Mouse (Mus musculus) kidney, embryonic 16.5 days (tissue): ENCODE data around the gene Bpifc. TPM values are rescaled to one million over a fixed set of nuclear protein-coding genes. Genes with fewer than 3 reads are reported as not detected.

Experiments
- ATAC-seq: fragments of 200-750 bp; cut with Nextera tagmentation; 2 replicates; pipeline ENCODE4 v1.8.0; 2017; ENCODE audit warnings: moderate TSS enrichment; ENCODE audit not compliant: low FRiP score, low TSS enrichment
- H3K27ac ChIP-seq: fragments of 300-500 bp; sonication (generic); 2 replicates; pipeline ENCODE4 v1.5.1; 2014; ENCODE audit warnings: low read length
- H3K27me3 ChIP-seq: fragments of 300-500 bp; sonication (generic); 2 replicates; pipeline ENCODE4 v1.6.1; 2014; ENCODE audit warnings: low read length, control low read depth, mixed read lengths; ENCODE audit not compliant: insufficient read depth
- H3K36me3 ChIP-seq: fragments of 300-500 bp; sonication (generic); 2 replicates; pipeline ENCODE4 v1.6.1; 2014; ENCODE audit warnings: low read length, control low read depth, mixed read lengths; ENCODE audit not compliant: insufficient read depth
- H3K4me1 ChIP-seq: fragments of 300-500 bp; sonication (generic); 2 replicates; pipeline ENCODE4 v1.6.1; 2014; ENCODE audit warnings: low read length, control low read depth, mixed read lengths; ENCODE audit not compliant: insufficient read depth
- H3K4me2 ChIP-seq: fragments of 300-500 bp; sonication (generic); replicated peaks from 2 replicates; pipeline ENCODE4 v1.6.1; 2014; ENCODE audit warnings: low read depth, low read length
- H3K4me3 ChIP-seq: fragments of 300-500 bp; sonication (generic); 2 replicates; pipeline ENCODE4 v1.5.1; 2014; ENCODE audit warnings: mild to moderate bottlenecking, low read length
- H3K9ac ChIP-seq: fragments of 300-500 bp; sonication (generic); replicated peaks from 2 replicates; pipeline ENCODE4 v1.6.1; 2014; ENCODE audit warnings: low read length
- H3K9me3 ChIP-seq: fragments of 300-500 bp; sonication (generic); 2 replicates; pipeline ENCODE4 v1.6.1; 2016; ENCODE audit warnings: low read length, control low read depth
- WGBS: fragments of 180-500 bp; shearing (Covaris S2); extraction: QIAGEN DNeasy Blood & Tissue Kit; methylation state at CpG from one replicate; pipeline ENCODE4 v1.1.7; 2014; 5-methylcytosine and 5-hydroxymethylcytosine counted together
- polyA plus RNA-seq: library from polyadenylated mRNA; unstranded; fragments of >200 nt; fragmentation: Nextera tagmentation; extraction: Ambion mirVana; gene quantifications from 2 replicates; pipeline ENCODE4 v1.2.1, GENCODE M21; 2015

Gene Bpifc
- polyA plus RNA-seq, 1 experiment from 2014 or later = 0.29 TPM

DNA sequence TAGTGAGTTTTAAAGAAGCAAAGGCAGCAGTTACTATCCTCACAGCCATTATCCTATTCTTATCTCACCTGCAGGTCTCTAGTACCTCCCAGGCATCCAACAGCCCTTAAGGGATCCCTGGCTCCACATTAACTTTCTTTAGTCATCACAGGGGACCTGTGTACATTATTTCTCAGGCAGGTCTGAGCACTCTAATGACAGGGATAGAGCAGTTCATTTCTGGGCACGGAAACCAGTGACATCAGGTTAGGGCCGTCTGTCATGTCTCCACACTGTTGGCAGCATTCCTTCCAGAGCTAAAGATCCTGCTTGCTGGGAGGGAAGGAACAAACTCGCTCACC, 9.7 kb upstream of the Bpifc start:
- WGBS = 0% methylated on average over 3 of the region's 3 CpGs
- H3K4me3 ChIP-seq = peak overlapping the region; percentile 97
- peak overlapping the region; percentile 89 for H3K9ac ChIP-seq
- peak overlapping the region; percentile 61; the same call in 1 of the 2 replicates for H3K27ac ChIP-seq
- no peaks in the 10 kb centered on the region for H3K27me3 ChIP-seq
- no peak; the same call in 1 of the 2 replicates for ATAC-seq
- H3K4me1 ChIP-seq = peaks cover 20% of the 10 kb centered on the region
- no peaks in the 10 kb centered on the region for H3K36me3 ChIP-seq
- no peaks in the 10 kb centered on the region for H3K9me3 ChIP-seq
- peak overlapping the region; percentile 46 for H3K4me2 ChIP-seq

DNA sequence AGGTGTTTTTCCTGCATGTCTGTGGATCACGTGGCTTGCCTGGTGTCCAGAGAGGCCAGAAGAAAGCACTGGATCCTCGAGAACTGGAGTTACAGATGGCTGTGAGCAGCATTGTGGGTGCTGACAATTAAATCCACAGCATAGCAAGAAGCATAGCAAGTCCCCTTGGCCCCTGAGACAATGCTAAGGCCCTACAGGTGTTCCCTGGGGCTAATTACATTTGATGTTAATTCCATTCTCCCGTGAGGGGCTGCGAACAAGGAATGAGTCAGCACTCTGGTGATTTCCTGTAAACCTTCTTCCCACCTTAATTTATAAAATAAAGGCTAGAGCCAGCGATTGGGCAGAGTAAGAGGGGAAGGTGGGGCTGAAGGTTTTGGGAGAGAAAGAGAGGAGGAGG, 7.1 kb upstream of the Bpifc start:
- no peak overlapping the region for H3K9ac ChIP-seq

DNA sequence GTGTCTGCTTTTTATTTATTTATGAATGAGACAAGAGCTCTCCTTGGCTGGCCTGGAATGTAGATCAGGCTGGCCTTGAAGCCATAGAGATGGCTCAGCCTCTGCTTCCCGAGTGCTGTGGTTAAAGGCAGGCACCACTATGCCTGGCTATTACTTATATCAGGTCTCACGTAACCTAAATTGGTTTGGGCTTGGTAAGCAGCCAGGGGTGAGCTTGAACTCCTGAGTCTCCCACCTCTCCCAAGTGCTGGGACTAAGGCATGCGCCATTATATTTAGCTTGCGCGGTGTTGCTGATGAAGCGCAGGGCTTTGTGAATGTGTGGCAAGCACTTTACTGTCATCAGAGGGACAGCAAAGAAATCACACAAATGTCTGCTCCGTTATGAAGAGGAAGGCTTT, 6.1 kb upstream of the Bpifc start:
- no peak overlapping the region for H3K9ac ChIP-seq
- 94% methylated on average over 7 of the region's 7 CpGs for WGBS
- H3K36me3 ChIP-seq = no peaks in the 10 kb centered on the region
- ATAC-seq = no peak
- no peak overlapping the region for H3K4me2 ChIP-seq
- H3K27me3 ChIP-seq = no peaks in the 10 kb centered on the region
- H3K4me1 ChIP-seq = peaks cover 13% of the 10 kb centered on the region
- H3K4me3 ChIP-seq = no peak overlapping the region
- H3K9me3 ChIP-seq = no peaks in the 10 kb centered on the region
- H3K27ac ChIP-seq = no peak overlapping the region

More for the DNA sequence above, 7.1 kb upstream of the Bpifc start:
- no peak overlapping the region for H3K4me3 ChIP-seq
- no peaks in the 10 kb centered on the region for H3K27me3 ChIP-seq
- peaks cover 21% of the 10 kb centered on the region for H3K4me1 ChIP-seq
- H3K4me2 ChIP-seq = no peak overlapping the region
- ATAC-seq = no peak
- H3K27ac ChIP-seq = no peak overlapping the region
- WGBS = 38% methylated on average over 5 of the region's 5 CpGs
- no peaks in the 10 kb centered on the region for H3K36me3 ChIP-seq
- no peaks in the 10 kb centered on the region for H3K9me3 ChIP-seq

DNA sequence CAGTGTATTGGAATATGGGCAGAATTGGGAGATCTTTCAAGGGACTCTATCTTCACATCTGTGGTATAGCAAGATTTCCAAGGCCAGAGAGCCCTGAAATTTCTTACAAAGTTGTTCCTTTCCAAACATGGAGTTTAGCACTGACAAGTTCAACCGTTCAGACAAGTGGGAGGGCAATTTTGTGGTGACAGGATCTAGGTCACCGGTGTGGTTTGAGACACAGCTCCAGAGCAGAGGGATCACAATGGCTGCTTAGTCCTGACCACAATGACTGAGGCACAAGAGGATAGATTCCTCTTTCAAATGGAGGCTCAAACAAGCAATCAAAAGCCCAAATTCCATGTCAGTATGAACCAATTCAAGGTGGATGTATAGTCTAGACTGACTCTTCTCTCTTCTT, 523 bp downstream of the Bpifc start:
- Histone ChIP-seq H3K27ac (no peak overlapping the region), H3K4me1 (peaks cover 9% of the 10 kb centered on the region), H3K9ac (no peak overlapping the region), H3K4me3 (no peak overlapping the region), H3K36me3 (no peaks in the 10 kb centered on the region), H3K27me3 (peaks cover 7% of the 10 kb centered on the region; the same call in 1 of the 2 replicates), H3K9me3 (no peaks in the 10 kb centered on the region), H3K4me2 (no peak overlapping the region)
- ATAC-seq = no peak
- WGBS = 70% methylated on average over 2 of the region's 2 CpGs

DNA sequence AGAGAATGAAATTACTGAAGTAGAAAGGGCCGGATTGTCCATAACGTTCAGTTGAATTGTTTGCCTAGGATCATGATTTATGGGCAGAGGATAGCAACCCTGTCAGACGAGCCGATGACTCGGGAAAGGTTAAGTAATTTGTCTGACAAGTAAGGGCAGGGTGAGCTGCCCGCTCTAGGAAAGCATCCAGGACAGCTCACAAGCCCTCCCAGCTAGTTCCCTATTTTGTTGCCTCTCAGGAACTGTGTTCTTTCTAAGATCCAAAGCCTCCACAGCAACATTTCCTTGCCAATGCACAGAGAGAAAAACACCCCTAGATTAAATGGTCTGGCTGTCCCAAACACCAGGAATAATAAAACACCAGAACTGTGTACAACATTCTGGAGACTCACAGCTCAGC, 1.1 kb downstream of the Bpifc start:
- Histone ChIP-seq H3K9me3 (no peaks in the 10 kb centered on the region), H3K27me3 (peaks cover 7% of the 10 kb centered on the region; the same call in 1 of the 2 replicates), H3K9ac (no peak overlapping the region), H3K27ac (no peak overlapping the region), H3K4me2 (no peak overlapping the region), H3K4me1 (peaks cover 6% of the 10 kb centered on the region), H3K36me3 (no peaks in the 10 kb centered on the region), H3K4me3 (no peak overlapping the region)
- no peak for ATAC-seq
- 11% methylated on average over 6 of the region's 6 CpGs for WGBS

DNA sequence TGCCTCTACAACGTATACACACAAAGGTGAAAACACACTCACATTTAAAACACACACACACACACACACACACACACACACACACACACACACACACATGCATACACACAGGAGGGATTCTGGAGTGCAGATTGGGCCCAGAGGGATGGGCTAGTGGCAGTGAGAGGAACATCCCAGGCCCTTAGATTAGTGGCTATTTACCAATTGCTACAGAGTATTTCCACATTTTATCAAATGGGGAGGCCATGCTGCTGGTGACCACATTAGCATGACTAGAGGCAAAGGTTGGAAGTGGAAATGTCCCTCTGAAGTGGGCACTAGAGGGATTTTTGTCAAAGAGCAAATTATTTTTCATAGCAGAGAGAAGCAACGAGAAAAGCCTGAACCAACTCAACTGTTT, 2.0 kb downstream of the Bpifc start:
- no peak overlapping the region for H3K4me3 ChIP-seq
- H3K27ac ChIP-seq = no peak overlapping the region
- H3K36me3 ChIP-seq = no peaks in the 10 kb centered on the region
- WGBS = 85% methylated on average over 2 of the region's 2 CpGs
- H3K9me3 ChIP-seq = no peaks in the 10 kb centered on the region
- H3K9ac ChIP-seq = no peak overlapping the region
- ATAC-seq = no peak
- H3K4me2 ChIP-seq = no peak overlapping the region
- H3K27me3 ChIP-seq = peaks cover 7% of the 10 kb centered on the region; the same call in 1 of the 2 replicates
- peaks cover 6% of the 10 kb centered on the region; the same call in 1 of the 2 replicates for H3K4me1 ChIP-seq

DNA sequence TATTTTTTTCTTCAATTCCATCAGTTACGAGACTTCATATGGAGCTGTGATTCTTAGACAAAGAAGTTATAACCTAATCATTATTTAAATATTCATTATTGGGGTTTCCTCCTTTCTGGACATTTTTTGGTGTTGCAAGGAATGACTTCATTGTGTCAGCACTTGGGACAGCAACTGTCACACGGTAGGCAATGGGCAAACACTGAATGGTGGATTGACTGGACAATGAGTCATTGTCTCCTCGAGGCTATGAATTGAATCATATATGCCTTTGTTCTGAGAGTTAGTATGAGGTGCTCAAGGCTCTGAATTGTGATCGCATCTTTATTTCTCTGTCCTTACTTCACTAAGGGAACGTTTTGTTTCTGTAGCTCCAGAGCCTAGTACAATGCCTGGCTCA, 5.2 kb downstream of the Bpifc start:
- H3K27me3 ChIP-seq = peaks cover 7% of the 10 kb centered on the region; the same call in 1 of the 2 replicates
- ATAC-seq = no peak
- H3K9me3 ChIP-seq = no peaks in the 10 kb centered on the region
- 82% methylated on average over 5 of the region's 5 CpGs for WGBS
- no peak overlapping the region for H3K27ac ChIP-seq
- H3K9ac ChIP-seq = no peak overlapping the region
- H3K4me3 ChIP-seq = no peak overlapping the region
- peaks cover 6% of the 10 kb centered on the region; the same call in 1 of the 2 replicates for H3K4me1 ChIP-seq
- no peak overlapping the region for H3K4me2 ChIP-seq
- H3K36me3 ChIP-seq = no peaks in the 10 kb centered on the region

DNA sequence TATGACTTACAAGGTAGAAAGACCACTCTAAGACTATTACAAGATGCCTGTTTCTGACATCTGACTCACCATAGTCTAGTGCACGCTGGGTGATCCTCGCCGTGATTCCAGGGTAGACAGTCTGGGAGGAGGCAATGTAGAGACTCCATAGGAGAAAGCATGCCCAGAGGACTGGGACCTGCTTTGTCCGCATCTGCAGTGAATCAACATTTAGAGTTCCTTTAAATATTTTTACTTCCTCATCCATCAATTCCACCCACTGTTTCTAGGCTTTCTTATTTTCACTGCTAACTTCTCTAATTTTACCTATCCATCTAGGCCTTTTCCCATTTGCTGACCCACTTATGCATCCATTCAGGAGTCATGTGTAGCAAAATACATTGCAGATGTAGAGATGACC, 11.2 kb downstream of the Bpifc start:
- Histone ChIP-seq H3K27me3 (no peaks in the 10 kb centered on the region), H3K4me3 (no peak overlapping the region), H3K4me1 (no peaks in the 10 kb centered on the region), H3K36me3 (no peaks in the 10 kb centered on the region), H3K9me3 (no peaks in the 10 kb centered on the region), H3K27ac (no peak overlapping the region), H3K9ac (no peak overlapping the region), H3K4me2 (no peak overlapping the region)
- 95% methylated on average over 4 of the region's 4 CpGs for WGBS
- ATAC-seq = no peak

DNA sequence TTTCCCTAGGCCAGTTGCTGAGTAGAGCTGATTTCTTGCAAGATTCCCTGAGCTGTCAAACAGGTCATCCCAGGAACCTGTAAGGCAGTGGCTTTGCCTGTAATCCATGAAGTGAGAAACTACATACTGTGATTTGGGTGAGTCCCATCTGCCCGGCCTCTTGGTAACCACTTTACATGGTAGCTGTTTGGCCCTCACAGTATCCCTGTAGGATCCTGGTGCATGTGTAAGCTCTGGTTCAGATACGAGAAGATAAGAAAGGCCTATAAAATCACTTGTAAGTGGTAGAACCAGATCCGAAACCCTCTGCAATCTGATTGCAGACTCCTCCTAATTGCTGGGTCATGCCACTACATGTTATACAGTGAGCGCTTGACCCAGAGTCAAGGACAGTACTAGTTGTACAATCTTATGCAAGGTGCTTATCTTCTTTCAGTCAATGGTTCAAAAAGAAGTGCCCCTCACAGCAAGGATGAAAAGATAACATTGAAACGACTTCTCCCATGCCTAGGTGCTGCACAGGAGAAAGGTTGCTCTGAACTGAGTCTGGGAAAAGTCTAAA, 17.1 kb downstream of the Bpifc start:
- 80% methylated on average over 5 of the region's 5 CpGs for WGBS
- Histone ChIP-seq H3K27me3 (no peaks in the 10 kb centered on the region), H3K4me2 (no peak overlapping the region), H3K4me1 (no peaks in the 10 kb centered on the region; the same call in 1 of the 2 replicates), H3K27ac (no peak overlapping the region), H3K36me3 (no peaks in the 10 kb centered on the region), H3K4me3 (no peak overlapping the region), H3K9me3 (no peaks in the 10 kb centered on the region), H3K9ac (no peak overlapping the region)
- ATAC-seq = no peak

DNA sequence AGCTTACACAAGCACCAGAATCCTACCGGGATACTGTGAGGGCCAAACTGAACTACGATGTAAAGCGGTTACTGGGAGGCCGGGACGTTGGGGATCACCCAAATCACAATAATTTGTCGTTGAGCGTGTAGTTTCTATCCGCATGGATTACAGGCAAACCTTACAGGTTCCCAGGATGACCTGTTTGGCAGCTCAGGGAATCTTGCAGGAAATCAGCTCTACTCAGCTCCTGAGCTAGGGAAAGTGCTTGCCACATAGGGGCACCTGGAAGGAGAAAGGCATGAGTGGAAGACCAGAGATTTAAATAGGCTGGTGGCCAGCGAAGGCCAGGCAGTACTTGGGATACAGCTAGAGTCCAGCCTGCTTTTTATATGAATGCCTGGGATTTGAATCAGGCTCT, 17.9 kb downstream of the Bpifc start:
- ATAC-seq = no peak
- Histone ChIP-seq H3K4me3 (no peak overlapping the region), H3K9ac (no peak overlapping the region), H3K9me3 (no peaks in the 10 kb centered on the region), H3K36me3 (no peaks in the 10 kb centered on the region), H3K4me2 (no peak overlapping the region), H3K4me1 (no peaks in the 10 kb centered on the region; the same call in 1 of the 2 replicates), H3K27ac (no peak overlapping the region), H3K27me3 (no peaks in the 10 kb centered on the region)
- WGBS = 88% methylated on average over 9 of the region's 9 CpGs
